Mouse (Mus musculus) megakaryocyte, embryonic 14.5 days (primary cell): ENCODE measurements at regions not wholly inside any gene's neighbourhood (a gene's known extent, or its start where the extent isn't known, plus 50 kb on each side); places are given as distances from the start of the nearest gene placed in this dataset.

Experiments used
- FLI1 ChIP-seq: IDR thresholded peaks from 2 replicates; pipeline ENCODE4 v1.6.1; 2012; ENCODE audit warnings: low read length, inconsistent platforms, mixed read lengths
- GATA1 ChIP-seq: IDR thresholded peaks from 3 replicates; pipeline ENCODE4 v1.6.1; 2012; ENCODE audit warnings: mixed read lengths, low read length, inconsistent platforms, borderline replicate concordance

GRCm38 (mm10) chr7:115216838-115217237, 473.3 kb downstream of the Insc start:
- no peak for TF ChIP-seq GATA1
- no peak for TF ChIP-seq FLI1
